Mouse (Mus musculus): ENCODE results near the gene Cacna1d.

Gene Cacna1d

DNA sequence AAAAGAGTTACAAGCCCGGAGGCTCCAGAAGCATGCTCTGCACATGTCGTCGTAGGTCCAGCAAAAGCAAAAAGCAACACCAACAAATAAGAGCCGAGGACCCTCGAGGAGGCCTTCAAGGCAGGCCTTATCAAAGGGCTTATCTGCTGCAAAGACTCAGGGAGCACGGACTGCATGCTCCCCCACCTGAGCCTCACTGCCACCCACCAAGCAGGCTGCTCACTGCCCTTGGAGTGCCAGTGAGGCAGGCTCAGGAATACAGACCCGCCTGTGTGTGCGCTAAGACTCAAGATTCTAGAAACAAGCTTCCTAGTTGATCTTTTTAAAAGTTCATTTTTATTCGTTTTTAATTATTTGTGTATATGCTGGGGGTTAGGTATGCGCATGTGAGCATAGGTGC lies 181.0 kb downstream of the Cacna1d start:
- in situ Hi-C loops (cut with MboI; ENCODE audit: low pct_unique_long_range_greater_than_20kb in 1 of 2, low sequenced_read_pairs in 2 of 2, unreplicated experiment in 1 of 2), result no loop called here

DNA sequence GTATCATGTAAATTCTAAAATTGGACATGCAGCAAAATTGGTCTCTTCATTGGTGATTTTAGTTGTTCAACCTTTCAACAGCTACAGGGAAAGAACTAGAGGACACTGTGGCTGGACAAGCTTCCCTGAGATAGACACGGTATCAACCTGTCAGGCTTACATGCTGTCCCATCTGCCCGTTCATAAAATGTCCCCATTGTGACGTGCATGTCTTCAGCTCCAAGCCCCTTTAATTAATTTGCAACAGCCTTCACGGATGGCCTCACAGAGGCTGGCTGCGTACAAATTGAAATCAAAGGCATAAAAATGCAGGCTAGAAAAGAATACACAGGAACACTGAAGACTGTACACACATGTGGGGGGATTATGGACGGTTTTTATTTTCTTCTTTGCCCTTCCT lies 185.0 kb downstream of the Cacna1d start:
- in situ Hi-C loops (cut with MboI; ENCODE audit: low pct_unique_long_range_greater_than_20kb in 1 of 2, low sequenced_read_pairs in 2 of 2, unreplicated experiment in 1 of 2), result no loop called here

DNA sequence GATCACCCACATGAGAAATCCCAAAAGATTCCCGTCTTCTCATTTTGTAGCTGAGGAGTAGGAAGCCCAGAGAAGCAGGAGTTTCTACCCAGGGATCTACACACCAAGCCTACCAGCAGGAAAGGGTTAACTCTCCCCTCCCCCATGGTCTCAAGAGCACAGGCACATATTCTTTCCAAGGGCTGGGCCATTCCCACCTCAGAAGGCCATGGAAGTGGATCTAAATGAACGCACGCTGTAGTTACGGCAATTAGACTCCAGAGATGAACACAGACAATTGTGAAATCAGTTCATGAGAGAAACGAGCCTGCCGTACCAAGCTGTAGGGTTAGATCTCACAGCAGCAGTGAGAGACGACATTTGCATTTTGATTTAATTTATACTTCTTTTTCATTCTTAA lies 191.3 kb downstream of the Cacna1d start:
- in situ Hi-C loops (cut with MboI; ENCODE audit: low pct_unique_long_range_greater_than_20kb in 1 of 2, low sequenced_read_pairs in 2 of 2, unreplicated experiment in 1 of 2), result no loop called here

DNA sequence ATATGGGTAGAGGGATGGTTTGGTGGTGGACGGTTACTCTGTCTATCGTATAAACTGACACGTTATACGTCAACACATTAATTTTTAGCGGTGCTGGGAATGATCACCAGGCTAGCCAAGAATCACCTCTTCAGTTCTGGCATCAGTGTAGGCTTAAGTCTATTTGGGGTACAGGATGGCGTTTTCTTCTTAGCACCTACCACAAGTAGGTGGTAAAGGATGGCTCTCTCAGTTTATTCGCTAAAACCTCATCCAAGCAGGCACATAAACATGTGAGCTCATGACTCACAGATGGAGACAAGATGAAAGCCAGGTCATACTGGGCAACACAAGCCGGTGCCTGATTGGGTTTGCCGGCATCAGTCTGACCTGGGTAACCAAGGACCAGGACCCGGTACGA lies 193.8 kb downstream of the Cacna1d start:
- in situ Hi-C loops (cut with MboI; ENCODE audit: low pct_unique_long_range_greater_than_20kb in 1 of 2, low sequenced_read_pairs in 2 of 2, unreplicated experiment in 1 of 2), result no loop called here

DNA sequence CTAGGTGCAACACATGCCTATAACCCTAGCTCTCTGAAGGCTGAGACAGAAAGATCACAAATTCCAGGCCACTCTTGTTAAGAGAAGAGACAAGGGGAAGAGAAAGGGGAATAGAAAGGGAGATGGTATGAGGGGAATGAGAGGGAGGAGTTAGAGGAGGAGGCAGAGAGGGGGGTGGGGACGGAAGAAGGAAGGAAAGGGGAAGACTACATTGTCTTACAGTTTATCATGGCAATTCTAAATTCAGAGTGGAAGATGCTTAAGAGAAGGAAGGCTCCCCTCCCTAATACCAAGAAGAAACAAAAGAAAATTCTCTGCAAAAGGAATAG lies 199.2 kb downstream of the Cacna1d start:
- in situ Hi-C loops (cut with MboI; ENCODE audit: low pct_unique_long_range_greater_than_20kb in 1 of 2, low sequenced_read_pairs in 2 of 2, unreplicated experiment in 1 of 2), result no loop called here

DNA sequence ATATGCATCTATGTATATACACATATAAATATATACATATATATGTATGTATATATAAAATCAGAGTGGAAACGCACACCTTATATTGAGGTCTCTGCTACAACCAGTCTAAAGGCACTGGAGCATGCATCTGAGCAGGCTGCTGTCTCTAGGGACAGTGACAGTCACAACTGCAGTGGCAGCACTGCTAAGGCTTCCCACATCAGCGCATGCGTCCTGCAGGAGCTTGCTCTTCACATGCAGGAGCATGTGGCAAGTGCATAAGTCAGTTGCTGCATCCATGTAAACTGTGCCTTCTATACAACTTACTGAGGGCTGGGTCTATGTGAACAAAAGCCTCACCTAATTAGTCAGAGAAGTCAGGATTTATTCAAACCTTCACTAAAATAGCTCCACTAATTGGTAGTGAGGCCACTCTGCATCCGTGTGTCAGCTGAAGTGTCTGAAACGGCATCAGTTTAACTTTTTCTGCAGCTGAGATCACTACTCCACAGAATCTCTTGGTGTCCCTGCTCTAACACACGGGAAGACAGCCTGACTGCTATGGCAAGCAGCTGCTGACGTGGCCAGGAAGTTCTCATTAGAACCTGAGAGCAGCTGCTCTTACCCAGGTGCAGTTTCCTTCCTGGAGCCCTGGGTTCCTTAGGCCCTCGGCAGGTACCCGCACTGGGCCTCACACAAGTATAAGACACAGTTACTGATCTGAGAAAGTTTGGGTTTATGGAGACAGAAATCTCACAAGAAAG lies 199.7 kb downstream of the Cacna1d start:
- in situ Hi-C loops (cut with MboI; ENCODE audit: low pct_unique_long_range_greater_than_20kb in 1 of 2, low sequenced_read_pairs in 2 of 2, unreplicated experiment in 1 of 2), result no loop called here

DNA sequence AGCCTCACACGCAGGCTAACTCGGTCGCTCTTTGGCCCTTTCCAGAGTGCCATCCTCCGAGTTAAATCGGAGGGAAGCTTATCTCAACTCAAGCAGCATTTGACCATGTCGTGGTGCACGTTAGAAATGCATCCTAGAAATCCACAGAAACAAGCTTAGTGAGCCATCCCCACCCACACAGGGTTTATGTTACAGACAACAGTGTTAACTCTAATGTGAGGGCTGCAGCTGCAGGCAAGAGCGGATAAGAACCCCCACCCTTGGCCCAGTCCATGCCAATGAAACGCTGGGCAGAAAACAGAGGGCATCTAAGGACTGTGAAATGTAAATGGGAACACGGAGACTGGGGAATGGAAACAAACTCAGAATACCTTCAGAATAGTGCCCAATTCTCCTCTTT lies 206.8 kb downstream of the Cacna1d start:
- in situ Hi-C loops (cut with MboI; ENCODE audit: low pct_unique_long_range_greater_than_20kb in 1 of 2, low sequenced_read_pairs in 2 of 2, unreplicated experiment in 1 of 2), result no loop called here

DNA sequence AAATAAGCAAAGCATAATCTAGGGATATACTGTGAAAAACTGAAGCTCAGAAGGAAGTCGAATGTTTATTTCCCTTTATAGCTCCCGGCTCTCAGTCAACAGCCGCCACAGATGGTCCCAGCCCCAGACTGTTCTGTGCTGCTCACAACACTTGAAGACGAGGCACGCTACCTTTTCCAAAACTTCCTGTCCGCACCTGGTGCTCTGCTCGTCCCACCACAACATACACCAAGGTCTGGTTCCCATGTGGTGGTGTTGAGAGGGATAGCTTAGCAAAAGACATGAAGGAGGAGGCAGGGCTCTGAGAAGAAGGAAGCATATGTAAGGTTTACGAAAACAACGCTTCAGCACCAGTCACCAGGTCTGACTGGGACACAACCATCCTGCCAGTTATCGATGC lies 207.2 kb downstream of the Cacna1d start:
- in situ Hi-C loops (cut with MboI; ENCODE audit: low pct_unique_long_range_greater_than_20kb in 1 of 2, low sequenced_read_pairs in 2 of 2, unreplicated experiment in 1 of 2), result no loop called here

DNA sequence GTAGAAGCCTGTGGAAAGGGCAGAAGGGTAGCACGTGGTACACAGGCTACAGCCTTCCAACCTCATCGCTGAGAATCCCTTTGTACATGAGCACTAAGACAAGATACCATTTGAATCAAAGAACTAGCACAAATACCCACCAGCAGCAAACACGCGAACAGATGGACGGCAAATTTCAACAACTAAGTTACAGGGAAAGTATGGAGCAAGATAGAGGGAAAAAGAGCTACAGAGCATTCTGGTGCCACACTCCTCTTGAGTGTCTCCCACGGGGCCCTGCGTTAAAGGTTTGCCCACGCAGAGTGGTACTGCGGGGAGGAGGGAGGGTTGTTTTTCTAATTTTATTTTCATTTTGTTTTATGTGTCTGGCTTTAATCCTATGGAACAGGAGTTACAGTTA lies 215.7 kb downstream of the Cacna1d start:
- in situ Hi-C loops (cut with MboI; ENCODE audit: low pct_unique_long_range_greater_than_20kb in 1 of 2, low sequenced_read_pairs in 2 of 2, unreplicated experiment in 1 of 2), result no loop called here

DNA sequence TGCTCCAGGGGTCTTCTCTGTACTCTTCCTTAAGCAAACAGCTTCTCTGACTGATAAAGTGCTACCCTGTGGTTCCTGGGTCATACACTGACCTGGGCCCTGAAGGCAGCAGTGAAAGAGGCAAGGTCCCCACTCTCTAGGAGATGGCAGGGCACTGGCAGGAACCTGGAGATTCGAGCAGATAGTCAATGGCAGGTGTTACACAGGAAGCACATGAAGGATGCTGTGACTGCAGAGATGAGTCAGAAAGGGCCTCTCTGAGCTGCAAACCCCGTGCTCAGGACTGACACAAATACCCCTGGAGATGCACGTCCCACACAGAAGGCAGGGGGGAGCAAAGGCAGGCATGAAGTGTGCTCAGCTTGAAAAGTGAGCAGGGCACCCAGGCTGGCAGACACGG lies 218.3 kb downstream of the Cacna1d start:
- in situ Hi-C loops (cut with MboI; ENCODE audit: low pct_unique_long_range_greater_than_20kb in 1 of 2, low sequenced_read_pairs in 2 of 2, unreplicated experiment in 1 of 2), result no loop called here

DNA sequence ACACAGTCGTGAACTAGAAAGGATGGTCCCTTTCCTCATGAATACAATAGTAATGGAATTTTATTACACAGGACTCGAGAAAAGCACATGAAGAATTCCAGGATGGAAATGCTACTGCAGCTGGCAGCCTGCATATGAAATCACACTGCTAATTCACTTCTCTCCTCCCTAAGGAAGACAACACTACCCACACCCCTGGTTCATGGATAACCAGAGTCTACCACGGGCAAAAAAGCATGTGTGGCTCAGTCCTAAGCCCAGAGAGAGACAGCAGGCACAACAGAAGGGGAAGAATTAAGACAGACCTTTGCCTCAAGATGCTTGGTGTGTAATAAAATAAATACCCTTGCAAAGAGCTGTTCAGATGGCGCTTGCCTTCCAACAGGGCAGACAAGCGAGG lies 218.7 kb downstream of the Cacna1d start:
- in situ Hi-C loops (cut with MboI; ENCODE audit: low pct_unique_long_range_greater_than_20kb in 1 of 2, low sequenced_read_pairs in 2 of 2, unreplicated experiment in 1 of 2), result no loop called here

DNA sequence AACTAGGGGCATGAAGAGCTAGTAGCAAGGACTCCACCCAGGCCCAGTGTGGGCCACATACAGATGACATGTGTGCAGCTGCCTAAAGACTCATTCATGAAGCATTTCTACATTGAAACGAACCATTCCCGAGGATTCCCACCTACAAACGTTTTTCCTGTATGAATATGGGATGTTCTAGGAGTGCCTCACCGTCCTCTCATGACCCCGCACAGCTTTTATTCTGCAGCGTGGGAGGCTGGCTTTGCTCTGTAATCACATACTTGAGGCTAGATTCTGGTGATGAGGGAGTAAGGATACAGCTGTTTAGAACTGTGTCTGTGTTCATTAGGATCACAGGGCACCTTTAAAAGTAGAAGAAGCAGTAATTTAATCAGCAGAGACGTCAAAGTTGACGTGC lies 219.4 kb downstream of the Cacna1d start:
- in situ Hi-C loops (cut with MboI; ENCODE audit: low pct_unique_long_range_greater_than_20kb in 1 of 2, low sequenced_read_pairs in 2 of 2, unreplicated experiment in 1 of 2), result no loop called here

DNA sequence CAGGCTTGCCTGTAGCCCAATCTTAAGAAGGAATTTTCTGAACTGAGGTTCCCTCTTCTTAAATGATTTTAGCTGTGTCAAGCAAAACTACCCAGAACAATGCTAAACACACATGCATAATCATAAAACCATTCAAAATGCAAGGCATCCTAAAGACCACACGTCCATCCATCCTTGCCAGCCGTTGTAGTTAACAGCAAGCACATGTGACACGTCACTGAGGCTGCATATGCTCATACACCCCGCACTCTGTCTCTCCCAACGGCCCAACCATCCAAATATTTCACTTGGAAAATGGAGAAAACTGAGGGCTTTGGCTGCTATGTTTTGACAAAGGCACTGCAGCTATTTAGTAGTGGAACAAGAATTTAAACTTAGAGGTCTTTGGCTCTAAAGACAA lies 220.9 kb downstream of the Cacna1d start:
- in situ Hi-C loops (cut with MboI; ENCODE audit: low pct_unique_long_range_greater_than_20kb in 1 of 2, low sequenced_read_pairs in 2 of 2, unreplicated experiment in 1 of 2), result no loop called here

DNA sequence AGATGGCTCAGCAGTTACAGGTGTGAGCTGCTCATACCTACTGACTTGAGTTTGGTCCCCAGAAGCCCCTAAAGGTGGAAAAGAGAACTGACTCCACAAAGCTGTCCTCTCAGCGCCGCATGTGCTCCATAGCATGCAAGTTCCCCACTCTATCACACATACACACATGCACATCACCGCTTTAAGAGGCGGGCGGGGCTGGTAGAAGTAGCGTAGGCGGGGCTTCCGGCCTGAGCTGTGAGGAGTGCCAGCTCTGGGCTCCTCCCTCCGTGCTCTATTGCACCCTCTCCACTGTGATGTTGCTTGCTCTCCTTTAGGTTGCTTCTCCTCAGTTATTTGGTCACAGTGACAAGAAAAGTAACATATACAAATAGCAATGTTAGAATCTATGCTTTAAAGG lies 225.5 kb downstream of the Cacna1d start:
- in situ Hi-C loops (cut with MboI; ENCODE audit: low pct_unique_long_range_greater_than_20kb in 1 of 2, low sequenced_read_pairs in 2 of 2, unreplicated experiment in 1 of 2), result no loop called here

DNA sequence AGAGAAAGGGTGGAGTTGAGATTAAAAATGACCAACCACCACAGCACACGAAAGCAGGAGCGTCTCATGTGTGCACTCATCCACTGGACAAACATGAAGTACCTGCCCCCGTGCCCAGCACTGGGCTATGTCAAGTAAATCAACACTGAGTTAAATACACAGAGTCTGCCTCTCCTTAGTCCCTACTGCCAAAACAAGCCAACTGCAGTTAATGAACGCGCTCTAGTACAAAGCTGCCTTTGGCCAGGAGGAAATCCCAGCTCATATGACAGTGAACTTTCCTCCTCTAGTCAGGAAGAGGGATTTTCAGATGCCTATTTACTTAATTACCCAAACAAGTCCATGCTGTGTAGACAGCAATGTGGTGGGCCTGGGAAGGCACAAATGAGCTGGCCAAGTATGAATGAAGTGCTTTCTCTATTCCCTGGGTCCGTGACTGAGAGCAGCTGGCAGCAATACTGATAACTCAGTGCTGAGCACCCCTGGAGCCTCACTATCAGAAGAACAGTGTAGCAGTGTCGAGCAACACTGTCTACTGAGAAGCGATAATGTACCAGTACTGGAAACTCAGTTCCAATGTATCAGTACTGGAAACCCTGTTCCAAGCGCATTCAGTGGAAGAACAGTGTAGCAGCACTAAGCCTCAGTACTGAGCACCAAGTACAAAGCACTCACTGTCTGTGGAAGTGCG lies 229.5 kb downstream of the Cacna1d start:
- in situ Hi-C loops (cut with MboI; ENCODE audit: low pct_unique_long_range_greater_than_20kb in 1 of 2, low sequenced_read_pairs in 2 of 2, unreplicated experiment in 1 of 2), result no loop called here

DNA sequence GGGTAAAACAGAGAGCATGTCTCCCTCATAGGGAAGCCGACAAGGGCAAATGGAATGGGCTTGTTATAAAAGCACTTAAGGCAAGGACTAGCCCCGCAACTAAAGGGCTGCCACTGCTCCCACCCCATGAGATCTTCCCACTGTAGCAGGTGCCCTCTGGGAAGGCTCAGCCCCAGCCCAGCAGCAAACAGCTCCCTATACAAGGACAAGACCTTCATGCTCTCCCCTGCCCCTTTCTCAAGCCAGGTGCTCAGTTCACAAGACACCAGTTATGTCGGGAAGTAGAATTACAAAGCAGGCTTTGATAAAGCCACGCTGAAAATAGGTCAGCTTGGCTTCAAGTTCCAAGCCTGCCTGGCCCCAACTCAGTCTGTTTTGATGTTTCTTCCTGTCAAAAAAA lies 233.6 kb downstream of the Cacna1d start:
- in situ Hi-C loops (cut with MboI; ENCODE audit: low pct_unique_long_range_greater_than_20kb in 1 of 2, low sequenced_read_pairs in 2 of 2, unreplicated experiment in 1 of 2), result no loop called here

DNA sequence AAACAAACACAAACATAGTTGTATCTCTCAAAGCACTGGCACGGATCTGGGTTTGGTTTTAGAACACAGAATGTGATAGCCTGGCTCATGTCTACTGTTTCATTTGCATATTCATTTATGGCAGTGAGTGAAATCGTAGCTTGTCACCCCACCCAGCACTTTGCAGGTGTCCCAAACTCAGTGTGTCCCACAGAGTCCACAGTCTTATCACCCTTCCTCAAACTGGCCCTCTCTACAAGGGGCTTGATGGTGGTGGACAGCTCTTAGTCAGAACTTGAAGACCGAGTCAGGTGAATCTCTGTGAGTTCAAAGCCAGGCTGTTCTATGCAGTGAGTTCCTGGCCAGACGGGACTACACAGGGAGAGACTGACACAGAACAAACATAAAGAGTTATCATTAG lies 234.8 kb downstream of the Cacna1d start:
- in situ Hi-C loops (cut with MboI; ENCODE audit: low pct_unique_long_range_greater_than_20kb in 1 of 2, low sequenced_read_pairs in 2 of 2, unreplicated experiment in 1 of 2), result no loop called here

DNA sequence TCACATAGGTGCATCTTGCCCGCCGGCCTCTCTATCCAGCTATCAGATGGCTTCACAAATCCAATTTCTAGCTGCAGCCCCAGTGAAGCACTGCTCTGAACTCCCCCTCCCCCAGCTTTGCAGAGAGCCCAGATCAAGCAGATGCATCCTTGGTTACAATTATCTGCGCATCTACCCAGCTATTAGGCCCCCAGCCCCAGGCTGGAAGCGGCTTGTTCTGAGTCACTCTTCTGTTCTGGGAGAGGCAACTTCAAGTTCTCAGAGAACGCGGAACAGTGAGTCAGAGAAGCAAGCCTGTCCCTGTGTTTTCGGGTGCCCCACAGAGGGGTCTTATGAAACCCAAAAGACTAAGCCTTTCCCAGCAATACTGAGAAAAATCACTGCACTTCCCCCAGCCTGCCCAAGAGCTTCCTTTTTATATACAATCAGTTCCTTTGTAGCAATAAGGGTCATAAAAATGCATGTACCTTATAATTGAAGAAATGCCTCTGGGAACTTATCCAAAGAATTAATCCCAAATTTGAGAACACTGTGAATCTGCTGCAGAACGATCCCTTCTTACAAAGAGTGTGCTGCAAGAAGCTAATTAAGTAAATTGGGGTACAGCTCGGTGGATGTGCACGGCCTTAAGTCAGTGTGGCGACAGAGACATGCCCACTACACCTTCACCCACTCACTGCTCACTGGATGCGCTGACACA lies 235.4 kb downstream of the Cacna1d start:
- in situ Hi-C loops (cut with MboI; ENCODE audit: low pct_unique_long_range_greater_than_20kb in 1 of 2, low sequenced_read_pairs in 2 of 2, unreplicated experiment in 1 of 2), result no loop called here

DNA sequence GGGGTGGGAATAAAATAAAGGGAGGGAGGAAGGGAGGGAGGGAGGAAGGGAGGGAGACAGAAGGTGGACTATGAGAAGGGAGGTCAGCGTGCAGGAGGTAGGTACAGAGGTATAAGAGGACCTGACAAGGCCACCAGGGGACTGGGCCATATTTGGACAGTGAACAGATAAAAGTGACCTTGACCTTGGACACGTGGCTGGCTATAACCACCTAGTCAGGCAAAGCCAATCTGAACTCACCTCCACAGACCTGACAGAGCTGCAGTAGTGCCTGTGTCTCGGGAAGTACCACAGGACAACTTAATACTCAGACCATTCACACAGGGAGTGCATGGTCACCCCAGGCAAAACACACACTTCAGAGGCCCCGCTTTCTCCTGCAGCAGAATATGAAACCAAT lies 236.5 kb downstream of the Cacna1d start:
- in situ Hi-C loops (cut with MboI; ENCODE audit: low pct_unique_long_range_greater_than_20kb in 1 of 2, low sequenced_read_pairs in 2 of 2, unreplicated experiment in 1 of 2), result no loop called here

DNA sequence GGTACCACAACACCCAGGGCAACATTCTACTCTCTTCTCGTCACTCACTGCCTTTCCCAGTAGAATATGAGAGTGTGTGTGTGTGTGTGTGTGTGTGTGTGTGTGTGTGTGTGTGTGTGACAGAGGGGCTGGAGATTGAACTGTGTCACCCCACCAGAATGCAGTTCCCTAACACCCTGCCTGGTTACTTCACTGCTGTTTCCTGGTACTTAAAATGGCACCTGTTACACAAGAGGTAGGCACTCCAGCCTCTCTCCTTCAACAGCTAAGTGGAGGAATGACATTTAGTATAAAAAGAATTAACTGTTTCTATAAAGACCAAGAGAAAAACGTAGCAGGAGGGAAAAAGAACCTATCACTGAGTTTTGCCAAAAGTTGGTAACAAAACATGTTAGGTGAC lies 238.4 kb downstream of the Cacna1d start:
- in situ Hi-C loops (cut with MboI; ENCODE audit: low pct_unique_long_range_greater_than_20kb in 1 of 2, low sequenced_read_pairs in 2 of 2, unreplicated experiment in 1 of 2), result no loop called here

Data from mouse embryonic stem cell (cell line).